Mouse (Mus musculus): ENCODE results near the gene Rasgef1c.

Rasgef1c gene

GRCm38 (mm10) chr11:49901659-49902458, at the start of gene Rasgef1c:
Gene Rasgef1c (plus strand): TSS chr11:49901835.
- peak in 1 of 2 experiments; percentile 68 for DNase-seq

GRCm38 (mm10) chr11:49855144-49855543, 46.5 kb upstream of the Rasgef1c start:
- no peak for DNase-seq

DNA sequence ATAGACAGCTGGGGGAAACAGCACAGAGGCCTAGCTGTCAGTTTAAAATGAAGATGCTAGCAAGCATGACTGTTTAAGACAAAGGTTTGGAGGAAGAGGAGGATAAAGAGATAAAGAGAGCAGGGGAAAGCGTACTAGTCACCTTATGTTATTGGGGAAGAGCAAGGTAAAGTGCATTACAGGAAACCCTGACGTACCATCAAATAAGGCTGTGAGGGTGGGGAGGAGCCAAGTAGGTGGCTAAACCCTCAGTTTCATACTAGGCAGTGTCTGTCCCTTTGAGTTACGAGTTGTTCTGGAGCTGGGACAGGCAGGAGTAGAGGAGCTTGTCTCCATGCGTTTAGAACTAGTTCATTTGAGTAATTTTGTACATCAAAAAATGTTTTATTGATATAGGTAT, 40.5 kb upstream of the Rasgef1c start:
- no peak for DNase-seq

DNA sequence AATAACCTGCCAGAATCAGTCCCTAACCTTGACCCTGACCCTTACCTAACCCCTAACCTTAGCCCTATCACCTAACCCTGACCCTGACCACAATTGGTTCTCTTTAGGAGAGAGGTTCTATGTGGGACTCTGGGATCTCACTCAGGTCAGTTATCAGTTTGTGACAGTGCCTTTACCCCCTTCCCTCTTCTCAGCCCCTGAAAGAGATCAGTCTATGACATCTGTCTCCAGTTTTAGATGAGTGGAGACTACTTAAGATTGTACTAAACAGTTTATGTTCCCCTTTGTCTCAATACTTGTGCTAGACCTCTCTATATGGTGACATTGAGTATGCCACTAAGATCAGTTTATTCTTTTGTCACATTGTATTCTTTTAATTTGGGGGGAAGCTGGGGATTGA, 37.7 kb upstream of the Rasgef1c start:
- DNase-seq = no peak

GRCm38 (mm10) chr11:49867320-49867719, 34.3 kb upstream of the Rasgef1c start:
- DNase-seq = no peak

DNA sequence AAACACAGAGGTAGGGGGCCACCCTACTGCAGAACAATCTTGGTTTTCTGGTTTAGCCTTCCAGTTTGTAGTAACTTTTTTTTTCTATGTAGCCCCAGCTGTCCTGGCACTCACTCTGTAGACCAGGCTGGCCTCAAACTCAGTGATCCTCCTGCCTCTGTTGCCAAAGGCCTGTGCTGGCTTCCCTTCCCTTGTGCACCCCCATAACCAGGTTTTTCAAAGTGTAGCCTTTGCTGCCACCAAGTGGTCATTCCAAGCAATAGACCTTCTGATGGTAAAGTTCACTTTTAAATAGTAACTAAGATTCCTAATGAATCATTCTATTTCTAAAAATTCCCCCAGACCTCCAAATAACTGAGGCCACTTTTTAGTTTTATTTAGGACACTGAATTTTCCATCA, 31.9 kb upstream of the Rasgef1c start:
- peak in 1 of 2 experiments; percentile 44 for DNase-seq

DNA sequence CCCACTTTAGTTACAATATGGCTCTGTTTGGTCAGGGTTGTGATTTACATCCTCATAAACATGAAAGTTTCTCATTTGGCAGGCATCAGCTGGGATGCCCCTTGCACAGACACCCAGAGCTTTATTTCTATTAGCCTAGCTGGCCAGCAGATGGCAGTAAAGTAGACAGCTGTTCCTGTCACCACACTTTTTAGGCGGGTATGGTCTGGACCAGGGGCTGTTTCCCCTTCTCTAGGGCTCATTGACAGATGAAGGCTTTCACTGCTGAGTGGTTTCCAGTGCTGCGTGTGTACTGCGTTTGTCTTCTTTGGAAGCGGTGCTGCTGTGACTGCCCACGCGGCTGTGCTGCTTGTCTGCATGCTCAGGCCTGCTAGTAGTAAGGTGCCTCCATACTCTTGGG, 29.7 kb upstream of the Rasgef1c start:
- peak in 1 of 2 experiments; percentile 29 for DNase-seq

GRCm38 (mm10) chr11:49872779-49873178, 28.9 kb upstream of the Rasgef1c start:
- no peak for DNase-seq

DNA sequence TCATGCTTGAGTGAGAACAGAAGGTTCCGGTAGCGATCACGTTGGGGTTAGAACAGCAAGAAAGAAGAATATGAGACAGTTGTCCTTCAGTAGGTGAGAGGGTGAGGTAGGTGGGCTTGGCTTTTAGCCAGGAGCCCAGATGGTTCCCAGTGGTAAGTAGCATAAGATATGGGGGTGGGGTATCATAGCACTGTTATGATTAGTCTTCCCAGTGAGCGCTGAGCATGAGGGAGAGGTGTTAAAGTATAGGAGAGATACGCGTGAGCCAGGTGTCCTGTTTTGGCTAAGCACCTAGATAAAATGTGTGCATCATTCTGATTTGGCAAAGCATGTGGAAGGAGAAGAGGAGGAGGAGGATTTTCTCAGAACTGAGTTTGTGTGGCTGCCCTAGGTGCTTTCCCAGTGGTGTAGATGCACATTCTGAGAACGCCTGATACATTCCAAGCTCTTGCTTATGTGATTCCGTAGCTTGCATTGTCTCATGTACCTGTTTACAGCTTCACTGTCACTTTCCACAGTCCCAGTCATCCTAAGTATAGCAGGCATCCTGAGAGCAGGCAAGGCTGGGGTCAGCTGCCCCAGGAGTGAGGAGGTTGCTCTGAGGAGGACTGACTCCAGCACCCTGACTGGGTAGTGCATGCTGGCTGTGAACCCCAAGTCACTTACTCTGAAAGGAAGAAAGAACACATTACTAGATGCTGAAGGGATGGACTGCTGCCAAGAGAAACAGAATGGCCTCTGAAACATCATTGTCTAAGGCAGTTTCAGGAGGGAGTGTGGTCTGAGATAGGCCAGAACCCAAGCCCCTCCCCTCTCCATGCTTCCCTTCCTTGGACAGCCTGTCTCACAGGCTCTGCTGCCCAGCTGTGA, 24.5 kb upstream of the Rasgef1c start:
- DNase-seq = no peak

DNA sequence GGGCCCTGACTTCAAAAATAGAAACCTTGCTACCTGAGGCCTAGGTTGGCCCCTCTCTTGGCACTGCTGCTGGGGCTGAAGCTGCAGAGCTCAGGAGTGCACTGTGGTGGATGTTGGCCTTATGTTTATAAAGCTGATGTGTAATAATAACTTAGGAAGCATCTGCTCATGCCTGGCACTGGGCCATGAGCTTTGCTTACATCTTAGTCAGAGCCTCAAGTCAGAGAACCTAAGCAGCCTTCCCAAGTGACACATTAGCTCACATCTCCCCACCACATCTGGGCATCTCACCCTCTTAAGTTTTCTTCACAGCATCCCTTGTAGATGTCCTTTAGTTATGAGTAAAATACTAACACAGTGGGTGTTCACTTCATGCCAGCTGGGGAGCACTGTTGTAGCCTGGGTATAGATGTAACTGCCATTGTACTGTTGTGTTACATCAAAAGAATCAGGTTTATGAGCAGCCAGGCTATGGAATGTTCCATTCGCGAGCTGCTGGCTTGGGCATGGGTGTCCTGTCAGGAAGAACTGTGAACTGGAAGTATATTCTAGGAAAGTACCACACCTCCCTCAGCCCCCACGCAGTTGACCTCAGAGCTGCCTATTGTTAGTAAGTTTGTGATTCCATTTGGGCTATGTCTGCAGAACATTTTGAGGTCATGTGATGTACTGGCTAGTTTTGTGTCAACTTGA, 21.5 kb upstream of the Rasgef1c start:
- no peak for DNase-seq

GRCm38 (mm10) chr11:49883394-49883793, 18.2 kb upstream of the Rasgef1c start:
- DNase-seq = no peak

- DNase-seq = no peak
Observed at GRCm38 (mm10) chr11:49888469-49888868, 13.2 kb upstream of the Rasgef1c start.

- no peak for DNase-seq
Observed at GRCm38 (mm10) chr11:49891993-49892392, 9.6 kb upstream of the Rasgef1c start.

GRCm38 (mm10) chr11:49893806-49894205, 7.8 kb upstream of the Rasgef1c start:
- no peak for DNase-seq

GRCm38 (mm10) chr11:49895966-49896590, 5.6 kb upstream of the Rasgef1c start:
- DNase-seq = no peak

DNA sequence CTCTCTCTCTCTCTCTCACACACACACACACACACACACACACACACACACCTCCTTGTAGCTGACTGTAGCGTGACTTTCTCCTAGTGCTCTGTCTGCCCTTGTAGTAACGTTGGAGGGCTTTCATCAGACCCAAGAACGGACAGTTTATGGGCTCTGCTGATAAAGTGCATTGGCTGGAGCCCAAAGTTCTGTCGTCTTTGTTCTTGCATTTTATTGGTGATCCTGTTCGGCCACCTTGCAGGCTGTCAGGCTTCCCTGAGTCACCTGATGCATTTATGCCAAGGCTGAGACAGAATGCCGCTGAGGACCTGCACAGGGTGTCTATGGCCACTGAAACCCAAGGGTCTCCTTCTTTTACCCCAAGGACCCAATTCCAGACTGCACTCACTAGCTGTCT, 1.6 kb upstream of the Rasgef1c start:
- DNase-seq = no peak

GRCm38 (mm10) chr11:49900962-49901658, 525 bp upstream of the Rasgef1c start:
- no peak for DNase-seq

DNA sequence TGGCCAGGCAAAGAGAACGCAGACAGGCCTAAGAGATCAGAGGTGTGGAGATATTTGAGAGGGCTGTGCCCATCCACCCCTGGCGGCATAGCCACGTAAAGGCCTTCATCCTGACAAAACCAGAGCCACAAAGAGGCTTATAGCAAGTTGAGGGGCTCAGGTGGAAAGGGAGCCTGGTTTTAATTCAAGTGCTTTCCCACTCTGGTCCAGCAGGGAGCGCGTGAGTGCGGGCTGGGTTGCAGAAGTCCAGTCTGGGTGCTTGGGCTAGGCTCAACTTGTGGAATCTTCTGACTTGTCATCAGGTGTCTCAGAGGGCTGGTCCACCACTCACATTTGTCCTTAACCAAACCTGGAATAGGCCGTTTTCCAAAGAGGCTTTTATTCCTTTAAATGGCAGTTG, 1.7 kb downstream of the Rasgef1c start:
- DNase-seq = peak; percentile 20 to 75

GRCm38 (mm10) chr11:49918521-49919180, 17.0 kb downstream of the Rasgef1c start:
- DNase-seq = no peak

DNA sequence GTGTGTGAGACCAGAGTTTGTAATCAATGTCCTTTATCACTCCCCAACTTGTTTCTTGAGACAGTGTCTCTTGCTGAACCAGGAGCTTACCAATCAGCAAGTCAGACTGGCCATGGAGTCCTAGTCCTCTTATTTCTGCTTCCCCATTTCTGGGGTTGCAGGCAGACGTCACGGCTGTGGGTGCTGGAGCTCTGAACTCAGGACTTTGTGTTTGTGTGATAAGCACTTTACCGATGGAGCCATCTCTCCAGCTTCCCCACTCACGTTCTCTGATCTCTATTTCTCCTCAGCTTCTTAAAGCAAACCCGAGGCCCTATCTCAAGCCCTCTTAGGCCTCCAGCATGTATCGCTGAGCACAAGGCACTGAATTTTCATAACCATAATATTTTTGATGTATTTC, 17.7 kb downstream of the Rasgef1c start:
- DNase-seq = no peak

GRCm38 (mm10) chr11:49923539-49923938, 21.9 kb downstream of the Rasgef1c start:
- no peak for DNase-seq

GRCm38 (mm10) chr11:49926183-49926582, 24.5 kb downstream of the Rasgef1c start:
- DNase-seq = no peak

Data from spleen, adult 18-20 months (tissue).